Mouse (Mus musculus): ENCODE results near the gene Blcap. TPM values are rescaled to one million over a fixed set of nuclear protein-coding genes. Genes with fewer than 3 reads are reported as not detected.

The Blcap gene
- polyA plus RNA-seq, 1 experiment = 35.0 TPM

- TF ChIP-seq POLR2A (IDR thresholded peaks at IDR 0.05; ENCODE audit: control insufficient read depth, low read depth, low read length) (no peak), CTCF (IDR thresholded peaks at IDR 0.05; ENCODE audit: control insufficient read depth, insufficient read depth, insufficient replicate concordance, low read depth, low read length) (no peak)
- no peak overlapping the region for H3K27ac ChIP-seq (ENCODE audit: control insufficient read depth, insufficient read depth, low read depth, low read length)
- no peaks in the 10 kb centered on the region for H3K36me3 ChIP-seq (ENCODE audit: control insufficient read depth, insufficient read depth, low read length)
- no peaks in the 10 kb centered on the region for H3K27me3 ChIP-seq (ENCODE audit: control insufficient read depth, insufficient read depth, low read length)
- no peaks in the 10 kb centered on the region for H3K4me1 ChIP-seq (ENCODE audit: control insufficient read depth, insufficient read depth, low read length)
- no peak overlapping the region for H3K4me3 ChIP-seq (ENCODE audit: control insufficient read depth, low read depth, low read length)
These were observed 36.9 kb downstream of the Blcap start for GRCm38 (mm10) chr2:157534163-157534562.

- Histone ChIP-seq H3K4me3 (ENCODE audit: control insufficient read depth, low read depth, low read length) (no peak overlapping the region), H3K4me1 (ENCODE audit: control insufficient read depth, insufficient read depth, low read length) (no peaks in the 10 kb centered on the region), H3K36me3 (ENCODE audit: control insufficient read depth, insufficient read depth, low read length) (no peaks in the 10 kb centered on the region), H3K27me3 (ENCODE audit: control insufficient read depth, insufficient read depth, low read length) (no peaks in the 10 kb centered on the region), H3K27ac (ENCODE audit: control insufficient read depth, insufficient read depth, low read depth, low read length) (no peak overlapping the region)
- TF ChIP-seq CTCF (IDR thresholded peaks at IDR 0.05; ENCODE audit: control insufficient read depth, insufficient read depth, insufficient replicate concordance, low read depth, low read length) (no peak), POLR2A (IDR thresholded peaks at IDR 0.05; ENCODE audit: control insufficient read depth, low read depth, low read length) (no peak)
These were observed 39.2 kb downstream of the Blcap start for GRCm38 (mm10) chr2:157531681-157532426.

- Histone ChIP-seq H3K27ac (ENCODE audit: control insufficient read depth, insufficient read depth, low read depth, low read length) (no peak overlapping the region), H3K27me3 (ENCODE audit: control insufficient read depth, insufficient read depth, low read length) (no peaks in the 10 kb centered on the region), H3K4me1 (ENCODE audit: control insufficient read depth, insufficient read depth, low read length) (no peaks in the 10 kb centered on the region; the same call in 1 of the 2 replicates), H3K36me3 (ENCODE audit: control insufficient read depth, insufficient read depth, low read length) (no peaks in the 10 kb centered on the region), H3K4me3 (ENCODE audit: control insufficient read depth, low read depth, low read length) (no peak overlapping the region)
- TF ChIP-seq CTCF (IDR thresholded peaks at IDR 0.05; ENCODE audit: control insufficient read depth, insufficient read depth, insufficient replicate concordance, low read depth, low read length) (no peak), POLR2A (IDR thresholded peaks at IDR 0.05; ENCODE audit: control insufficient read depth, low read depth, low read length) (no peak)
These were observed 40.8 kb downstream of the Blcap start for GRCm38 (mm10) chr2:157530056-157530955.

- H3K4me3 ChIP-seq (ENCODE audit: control insufficient read depth, low read depth, low read length) = no peak overlapping the region
- TF ChIP-seq POLR2A (IDR thresholded peaks at IDR 0.05; ENCODE audit: control insufficient read depth, low read depth, low read length) (no peak), CTCF (IDR thresholded peaks at IDR 0.05; ENCODE audit: control insufficient read depth, insufficient read depth, insufficient replicate concordance, low read depth, low read length) (no peak)
- H3K27ac ChIP-seq (ENCODE audit: control insufficient read depth, insufficient read depth, low read depth, low read length) = no peak overlapping the region
- H3K36me3 ChIP-seq (ENCODE audit: control insufficient read depth, insufficient read depth, low read length) = no peaks in the 10 kb centered on the region
- H3K4me1 ChIP-seq (ENCODE audit: control insufficient read depth, insufficient read depth, low read length) = no peaks in the 10 kb centered on the region; the same call in 1 of the 2 replicates
- H3K27me3 ChIP-seq (ENCODE audit: control insufficient read depth, insufficient read depth, low read length) = no peaks in the 10 kb centered on the region
These were observed 48.5 kb downstream of the Blcap start for GRCm38 (mm10) chr2:157522556-157522955.

- no peaks in the 10 kb centered on the region for H3K27me3 ChIP-seq (ENCODE audit: control insufficient read depth, insufficient read depth, low read length)
- no peak overlapping the region for H3K27ac ChIP-seq (ENCODE audit: control insufficient read depth, insufficient read depth, low read depth, low read length)
- H3K4me3 ChIP-seq (ENCODE audit: control insufficient read depth, low read depth, low read length) = no peak overlapping the region
- TF ChIP-seq POLR2A (IDR thresholded peaks at IDR 0.05; ENCODE audit: control insufficient read depth, low read depth, low read length) (no peak), CTCF (IDR thresholded peaks at IDR 0.05; ENCODE audit: control insufficient read depth, insufficient read depth, insufficient replicate concordance, low read depth, low read length) (no peak)
- H3K4me1 ChIP-seq (ENCODE audit: control insufficient read depth, insufficient read depth, low read length) = no peaks in the 10 kb centered on the region
- no peaks in the 10 kb centered on the region for H3K36me3 ChIP-seq (ENCODE audit: control insufficient read depth, insufficient read depth, low read length)
These were observed 50.6 kb downstream of the Blcap start for GRCm38 (mm10) chr2:157520496-157520895.

- Histone ChIP-seq H3K4me1 (ENCODE audit: control insufficient read depth, insufficient read depth, low read length) (no peaks in the 10 kb centered on the region), H3K4me3 (ENCODE audit: control insufficient read depth, low read depth, low read length) (no peak overlapping the region), H3K27me3 (ENCODE audit: control insufficient read depth, insufficient read depth, low read length) (no peaks in the 10 kb centered on the region), H3K36me3 (ENCODE audit: control insufficient read depth, insufficient read depth, low read length) (no peaks in the 10 kb centered on the region), H3K27ac (ENCODE audit: control insufficient read depth, insufficient read depth, low read depth, low read length) (no peak overlapping the region)
- TF ChIP-seq CTCF (IDR thresholded peaks at IDR 0.05; ENCODE audit: control insufficient read depth, insufficient read depth, insufficient replicate concordance, low read depth, low read length) = no peak
- TF ChIP-seq POLR2A (IDR thresholded peaks at IDR 0.05; ENCODE audit: control insufficient read depth, low read depth, low read length) = no peak
These were observed 51.6 kb downstream of the Blcap start for GRCm38 (mm10) chr2:157519452-157519851.

GRCm38 (mm10) chr2:157518451-157518850 is 52.6 kb downstream of the Blcap start:
- Histone ChIP-seq H3K36me3 (ENCODE audit: control insufficient read depth, insufficient read depth, low read length) (no peaks in the 10 kb centered on the region), H3K27me3 (ENCODE audit: control insufficient read depth, insufficient read depth, low read length) (no peaks in the 10 kb centered on the region), H3K27ac (ENCODE audit: control insufficient read depth, insufficient read depth, low read depth, low read length) (no peak overlapping the region), H3K4me1 (ENCODE audit: control insufficient read depth, insufficient read depth, low read length) (no peaks in the 10 kb centered on the region), H3K4me3 (ENCODE audit: control insufficient read depth, low read depth, low read length) (no peak overlapping the region)
- TF ChIP-seq POLR2A (IDR thresholded peaks at IDR 0.05; ENCODE audit: control insufficient read depth, low read depth, low read length) (no peak), CTCF (IDR thresholded peaks at IDR 0.05; ENCODE audit: control insufficient read depth, insufficient read depth, insufficient replicate concordance, low read depth, low read length) (no peak)

All from testis, adult 2 months (tissue).